Mouse (Mus musculus) colon, adult 2 months (tissue): Measurements from ENCODE around the gene Acan. TPM values are rescaled to one million over a fixed set of nuclear protein-coding genes. Genes with fewer than 3 reads are reported as not detected.

Experiments
- polyA plus RNA-seq: library from polyadenylated mRNA; depleted of rRNA; stranded (reverse); fragments of >200 nt; gene quantifications from 2 replicates; pipeline ENCODE4 v1.2.3, GENCODE M21; 2012; rRNA removed

The Acan gene
- not detected in 2 replicates for polyA plus RNA-seq

DNA sequence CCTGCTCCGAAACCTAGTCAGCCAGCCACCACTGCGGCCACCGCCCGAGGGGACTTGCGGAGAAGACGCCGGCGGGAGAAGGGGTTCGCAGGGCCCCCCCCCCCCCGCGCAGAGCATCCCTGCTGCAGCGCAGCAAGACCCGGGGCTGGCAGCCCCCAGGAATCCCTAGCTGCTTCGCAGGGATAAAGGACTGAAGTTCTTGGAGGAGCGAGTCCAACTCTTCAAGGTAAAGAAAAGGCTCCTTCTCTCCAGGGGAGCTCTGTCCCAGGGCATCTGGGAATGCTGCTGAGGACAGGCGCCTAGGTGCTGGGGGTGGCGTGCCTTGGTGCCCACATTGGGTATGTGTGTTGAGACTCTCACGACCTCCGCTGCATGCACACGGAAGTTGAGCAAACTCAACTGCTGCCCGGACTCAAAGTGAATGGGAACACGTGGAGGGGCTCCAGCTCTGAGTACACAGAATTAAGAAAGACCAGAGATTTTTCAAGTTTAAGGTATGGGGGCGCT, at the start of gene Acan:
TSS of gene Acan (plus strand) at position 101 of the 507 bp plus-strand sequence.

DNA sequence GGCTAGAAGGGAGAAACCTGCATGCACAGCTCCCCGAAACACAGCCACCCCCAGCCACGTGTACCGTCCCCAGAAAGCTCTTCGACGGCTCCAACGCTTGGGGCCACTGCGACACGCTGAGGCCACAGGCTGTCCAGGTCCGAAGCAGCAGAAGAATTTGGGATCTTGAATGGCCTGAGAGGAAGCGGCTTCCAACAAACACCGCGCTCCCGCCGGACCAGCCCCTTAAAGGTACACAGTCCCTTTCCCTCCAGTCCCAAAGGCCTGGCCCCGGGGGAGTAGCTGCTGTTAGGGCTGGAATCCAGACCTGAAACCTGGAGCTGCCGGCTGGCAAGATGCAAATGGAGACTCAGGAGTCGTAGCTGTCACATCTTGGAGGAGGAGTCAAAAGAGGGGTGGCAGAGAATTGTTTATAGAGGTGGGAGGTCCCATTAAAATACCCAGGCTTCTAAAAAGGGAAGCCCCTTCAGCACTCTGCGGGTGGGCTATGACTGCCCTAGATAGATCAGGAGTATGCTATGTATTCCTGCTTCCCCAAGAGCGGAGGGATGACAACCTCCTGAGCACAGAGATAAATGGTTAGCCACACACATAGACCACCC, 77.7 kb downstream of the Acan start, which contains the start of gene Hapln3:
TSS of gene Hapln3 (minus strand) at position 176 of the 602 bp plus-strand sequence.

DNA sequence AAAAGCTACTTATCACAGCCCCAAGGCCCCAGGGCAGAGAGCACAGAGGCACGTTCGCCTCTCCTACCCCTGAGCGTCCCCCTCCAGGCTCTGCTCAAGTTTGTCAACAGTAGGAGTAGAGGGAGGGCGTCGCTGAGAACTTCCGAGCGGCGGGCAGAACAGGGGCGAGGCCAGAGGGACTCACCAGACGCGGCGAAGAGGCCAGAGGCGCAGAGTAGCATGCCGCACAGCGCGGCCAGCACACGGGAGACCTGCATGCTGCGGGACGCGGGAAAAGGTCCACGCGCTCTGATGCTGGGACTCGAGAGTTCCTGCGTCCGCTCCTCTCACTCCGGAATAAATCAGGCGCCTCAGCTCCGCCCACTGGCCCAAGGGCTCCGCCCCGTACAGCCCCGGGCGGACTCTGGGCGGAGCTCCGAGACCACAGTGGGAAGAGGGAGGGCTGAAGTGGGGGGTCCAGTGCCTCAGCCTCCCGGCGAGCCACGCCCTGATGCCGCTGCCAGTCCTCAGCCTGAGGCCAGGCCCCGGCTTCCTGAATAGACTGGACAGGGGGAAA, 95.5 kb downstream of the Acan start, which contains the start of gene Mfge8:
TSS of gene Mfge8 (minus strand) at position 350 of the 556 bp plus-strand sequence.

Other genes starting within 250 kb of the Acan start
- 11.7 and 15.5 TPM in 2 replicates for gene Det1, start 206.2 kb upstream of the Acan start, polyA plus RNA-seq
- 21.9 and 22.7 TPM in 2 replicates for gene Aen, start 157.6 kb upstream of the Acan start, polyA plus RNA-seq
- 54.4 and 63.4 TPM in 2 replicates for gene Isg20, start 140.1 kb upstream of the Acan start, polyA plus RNA-seq
- gene Hapln3, start 77.5 kb downstream of the Acan start, polyA plus RNA-seq, result 1.0 and 2.1 TPM in 2 replicates
- 167 and 173 TPM in 2 replicates for gene Mfge8, start 95.6 kb downstream of the Acan start, polyA plus RNA-seq
- gene Abhd2, start 219.7 kb downstream of the Acan start, polyA plus RNA-seq, result 67.7 and 68.0 TPM in 2 replicates